In the genomic region with DNA sequence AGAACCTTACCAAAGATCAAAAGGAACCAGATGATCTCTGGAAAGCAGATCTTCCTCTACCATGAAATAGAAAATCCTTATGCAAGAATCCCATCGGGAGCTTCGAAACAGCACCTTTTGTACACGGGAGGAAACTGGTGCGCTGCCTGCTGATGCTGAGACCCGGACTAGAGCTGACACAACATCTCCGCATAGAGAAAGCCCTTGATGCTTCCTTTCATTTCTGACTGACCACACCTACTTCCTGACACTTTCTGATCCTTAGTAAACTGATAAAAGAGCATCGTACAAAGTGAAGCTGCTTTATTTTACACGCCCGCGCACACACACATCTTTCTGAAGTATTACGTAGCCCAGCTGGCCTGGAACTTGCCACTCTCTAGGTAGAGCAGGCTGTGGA, we compare ENCODE assay signal across 24 mouse cellular contexts. TPM values are rescaled to one million over a fixed set of nuclear protein-coding genes. Genes with fewer than 3 reads are reported as not detected.
DNase-seq lines count a peak whose midpoint lies in the region; ATAC-seq and TF ChIP-seq lines count a peak whose summit lies in the region.
"Had no signal": no experiment of that assay in that cellular context is flagged by ENCODE, and none has a peak within 500 bp of the region (broad histone marks: within the 10 kb centered on the region; RNA-seq: fewer than 3 reads in every experiment).

No protein-coding gene starts in this region.

- TF ChIP-seq CTCF in MEL (IDR thresholded peaks at IDR 0.05 in 2 of 3, conservative IDR thresholded peaks at IDR 0.05 in 1 of 3; ENCODE audit: control insufficient read depth in 1 of 3, insufficient read depth in 1 of 3, low read depth in 2 of 3, low read length in 3 of 3, poor library complexity in 1 of 3, severe bottlenecking in 1 of 3) = no peak

- peak; percentile 13 for DNase-seq in lung, postnatal 36 days
- no peak for DNase-seq in lung, postnatal 4 days
- peak; percentile 21 for DNase-seq in MEL (ENCODE audit: low read depth, low spot score)
- peak; percentile 40 for DNase-seq in induced T-regulatory cell, adult 2 months (ENCODE audit: low read depth)
- no peak for DNase-seq in cerebellum, postnatal 25 days
- DNase-seq in spleen, postnatal 14 days (ENCODE audit: low spot score in 2 of 2) = no peak
- DNase-seq: adrenal gland, adult 8-10 months; cerebellum, adult 11-12 months; cerebellum, postnatal 36 days; kidney, adult 11 months; kidney, postnatal 36 days; left cerebral cortex, postnatal 4 days; lung, embryonic 14.5 days; right cerebral cortex, postnatal 25 days had no signal

- peaks cover 0 to 3% of the 10 kb centered on the region in 2 experiments; a peak in 2 of 4 replicates for H3K36me3 ChIP-seq in MEL (ENCODE audit: control insufficient read depth in 1 of 2, insufficient read depth in 2 of 2, low read length in 2 of 2)
- peaks cover 37% of the 10 kb centered on the region for H3K36me3 ChIP-seq in hindbrain, embryonic 13.5 days

- H3K9ac ChIP-seq in MEL (ENCODE audit: control insufficient read depth, low read depth, low read length, poor library complexity, severe bottlenecking) = no peak overlapping the region; the same call in 1 of the 2 replicates
- no peak overlapping the region for H3K9ac ChIP-seq in hindbrain, embryonic 13.5 days
- H3K9ac ChIP-seq: forebrain, embryonic 13.5 days; kidney, embryonic 15.5 days; limb, embryonic 15.5 days; liver, embryonic 14.5 days; lung, embryonic 14.5 days; midbrain, embryonic 15.5 days; neural tube, embryonic 13.5 days had no signal

- ATAC-seq in hindbrain, embryonic 13.5 days (ENCODE audit: low FRiP score) = no peak
- ATAC-seq: forebrain, embryonic 13.5 days; hindbrain, postnatal 0 days; midbrain, embryonic 15.5 days had no signal

- no peaks in the 10 kb centered on the region for H3K27me3 ChIP-seq in MEL (ENCODE audit: control insufficient read depth in 1 of 2, insufficient read depth in 2 of 2, low read length in 2 of 2)
- no peaks in the 10 kb centered on the region for H3K27me3 ChIP-seq in hindbrain, embryonic 13.5 days
- H3K27me3 ChIP-seq: forebrain, embryonic 13.5 days; kidney, embryonic 15.5 days; limb, embryonic 15.5 days; midbrain, embryonic 15.5 days; neural tube, embryonic 13.5 days had no signal

- H3K27ac ChIP-seq in MEL (ENCODE audit: control insufficient read depth, low read depth, low read length) = no peak overlapping the region
- no peak overlapping the region for H3K27ac ChIP-seq in hindbrain, embryonic 13.5 days
- H3K27ac ChIP-seq: forebrain, embryonic 13.5 days; heart, embryonic 10.5 days; hindbrain, embryonic 10.5 days; hindbrain, postnatal 0 days; kidney, embryonic 15.5 days; limb, embryonic 15.5 days; liver, embryonic 14.5 days; midbrain, embryonic 15.5 days; neural tube, embryonic 13.5 days had no signal

- no peak overlapping the region for H3K4me3 ChIP-seq in MEL (ENCODE audit: control insufficient read depth in 1 of 2, insufficient read depth in 1 of 2, low read depth in 2 of 2, low read length in 2 of 2)
- H3K4me3 ChIP-seq in hindbrain, embryonic 13.5 days = no peak overlapping the region
- H3K4me3 ChIP-seq: forebrain, embryonic 13.5 days; heart, embryonic 10.5 days; hindbrain, embryonic 10.5 days; kidney, embryonic 15.5 days; limb, embryonic 15.5 days; midbrain, embryonic 15.5 days; neural tube, embryonic 13.5 days had no signal

- peaks cover 5 to 7% of the 10 kb centered on the region in 2 experiments for H3K4me1 ChIP-seq in MEL (ENCODE audit: control insufficient read depth in 1 of 2, insufficient read depth in 2 of 2, low read length in 2 of 2)
- no peaks in the 10 kb centered on the region for H3K4me1 ChIP-seq in hindbrain, embryonic 13.5 days (replicated peaks)
- H3K4me1 ChIP-seq: forebrain, embryonic 13.5 days; hindbrain, embryonic 10.5 days; kidney, embryonic 15.5 days; limb, embryonic 15.5 days; midbrain, embryonic 15.5 days; neural tube, embryonic 13.5 days had no signal

- no peaks in the 10 kb centered on the region for H3K9me3 ChIP-seq in MEL (replicated peaks; ENCODE audit: insufficient read depth, low read length)
- H3K9me3 ChIP-seq in hindbrain, embryonic 13.5 days = no peaks in the 10 kb centered on the region
- H3K9me3 ChIP-seq: forebrain, embryonic 13.5 days; heart, embryonic 10.5 days; hindbrain, embryonic 10.5 days; kidney, embryonic 15.5 days; limb, embryonic 15.5 days; midbrain, embryonic 15.5 days had no signal

- H3K4me2 ChIP-seq in hindbrain, embryonic 13.5 days = no peak overlapping the region
- H3K4me2 ChIP-seq: forebrain, embryonic 13.5 days; kidney, embryonic 15.5 days; limb, embryonic 15.5 days; lung, embryonic 14.5 days; midbrain, embryonic 15.5 days; neural tube, embryonic 13.5 days had no signal

- TF ChIP-seq RAD21 in MEL (IDR thresholded peaks at IDR 0.05; ENCODE audit: low read depth, low read length) = no peak

- TF ChIP-seq POLR2A in MEL (IDR thresholded peaks at IDR 0.05; ENCODE audit: control insufficient read depth in 1 of 2, insufficient read depth in 1 of 2, low read depth in 1 of 2, low read length in 2 of 2, poor library complexity in 1 of 2) = no peak

- H3K79me2 ChIP-seq in MEL (ENCODE audit: control insufficient read depth, insufficient read depth, low read length, poor library complexity) = 0 out of 2 replicates have a peak, but pooled peaks cover 3% of the 10 kb centered on the region

- 87% methylated on average over 11 of the region's 11 CpGs for WGBS in hindbrain, embryonic 13.5 days

- TF ChIP-seq EP300 in MEL (IDR thresholded peaks at IDR 0.05; ENCODE audit: low read depth in 1 of 2, low read length in 2 of 2) = no peak

TF ChIP-seq in MEL, 35 proteins besides CTCF, POLR2A, EP300 and RAD21:
- TF ChIP-seq NRF1 (IDR thresholded peaks at IDR 0.05; ENCODE audit: insufficient read depth, low read depth, low read length, poor library complexity, severe bottlenecking) = no peak
- TF ChIP-seq ZNF384 (IDR thresholded peaks at IDR 0.05; ENCODE audit: low read depth, low read length) = no peak
- TF ChIP-seq USF2 (IDR thresholded peaks at IDR 0.05; ENCODE audit: borderline replicate concordance in 1 of 2, insufficient read depth in 1 of 2, low read depth in 1 of 2, low read length in 2 of 2) = no peak
- no peak for TF ChIP-seq UBTF (IDR thresholded peaks at IDR 0.05; ENCODE audit: borderline replicate concordance, insufficient read depth, low read depth, low read length)
- no peak for TF ChIP-seq JUND (IDR thresholded peaks at IDR 0.05; ENCODE audit: low read depth, low read length)
- TF ChIP-seq MYC (IDR thresholded peaks at IDR 0.05; ENCODE audit: low read depth, low read length) = no peak
- no peak for TF ChIP-seq ETS1 (IDR thresholded peaks at IDR 0.05; ENCODE audit: low read depth, low read length)
- TF ChIP-seq ZMIZ1 (IDR thresholded peaks at IDR 0.05; ENCODE audit: low read depth, low read length) = no peak
- TF ChIP-seq MAX (IDR thresholded peaks at IDR 0.05; ENCODE audit: low read length) = no peak
- TF ChIP-seq TAL1 (IDR thresholded peaks at IDR 0.05; ENCODE audit: low read length) = no peak
- TF ChIP-seq KAT2A (conservative IDR thresholded peaks at IDR 0.05; ENCODE audit: low read depth, low read length) = no peak
- no peak for TF ChIP-seq TBP (IDR thresholded peaks at IDR 0.05; ENCODE audit: low read depth, low read length)

RNA-seq across cellular contexts. Expression of a gene that starts 39.0 kb away (rescaled TPM):
- 0.36 and 0.50 TPM in 2 replicates for total RNA-seq in MEL (2012; rRNA removed)
- polyA plus RNA-seq in MEL (2012; ENCODE audit: insufficient read depth in 1 of 2, insufficient read length in 2 of 2, low read depth in 1 of 2, low replicate concordance in 2 of 2, missing spikeins in 1 of 2) = 1 to 10 TPM in 1 of 2 experiments, not detected in 1; 1.0 TPM
- polyA plus RNA-seq in hindbrain, embryonic 13.5 days (2015; fragmentation: Nextera tagmentation; extraction: Ambion mirVana) = 126 and 131 TPM in 2 replicates

RNA-seq across cellular contexts. Expression of a gene that starts 39.6 kb away (rescaled TPM):
- total RNA-seq in MEL (2012; rRNA removed) = 7.0 and 7.3 TPM in 2 replicates
- polyA plus RNA-seq in MEL (2012; ENCODE audit: insufficient read depth in 1 of 2, insufficient read length in 2 of 2, low read depth in 1 of 2, low replicate concordance in 2 of 2, missing spikeins in 1 of 2) = 1 to 10 TPM in 1 of 2 experiments, not detected in 1; 8.5 TPM
- polyA plus RNA-seq in hindbrain, embryonic 13.5 days (2015; fragmentation: Nextera tagmentation; extraction: Ambion mirVana) = 30.7 and 30.9 TPM in 2 replicates

Comparison
In these comparisons a context has a peak if more than half of its experiments do, and no peak if none do; other contexts are left out.
1. DNase-seq: peak in lung, postnatal 36 days (single experiment), MEL (single experiment) and induced T-regulatory cell, adult 2 months (single experiment); none in lung, postnatal 4 days (0 of 2), cerebellum, postnatal 25 days (0 of 2) and spleen, postnatal 14 days (0 of 2).
2. RNA of a gene that starts 39.0 kb away (polyA plus RNA-seq): 126 to 131 TPM in hindbrain, embryonic 13.5 days; 1.0 TPM in MEL; every median in the first group is over 10 times any median in the second.